Comparison of ENCODE assay signal across 11 mouse cellular contexts in the genomic region with DNA sequence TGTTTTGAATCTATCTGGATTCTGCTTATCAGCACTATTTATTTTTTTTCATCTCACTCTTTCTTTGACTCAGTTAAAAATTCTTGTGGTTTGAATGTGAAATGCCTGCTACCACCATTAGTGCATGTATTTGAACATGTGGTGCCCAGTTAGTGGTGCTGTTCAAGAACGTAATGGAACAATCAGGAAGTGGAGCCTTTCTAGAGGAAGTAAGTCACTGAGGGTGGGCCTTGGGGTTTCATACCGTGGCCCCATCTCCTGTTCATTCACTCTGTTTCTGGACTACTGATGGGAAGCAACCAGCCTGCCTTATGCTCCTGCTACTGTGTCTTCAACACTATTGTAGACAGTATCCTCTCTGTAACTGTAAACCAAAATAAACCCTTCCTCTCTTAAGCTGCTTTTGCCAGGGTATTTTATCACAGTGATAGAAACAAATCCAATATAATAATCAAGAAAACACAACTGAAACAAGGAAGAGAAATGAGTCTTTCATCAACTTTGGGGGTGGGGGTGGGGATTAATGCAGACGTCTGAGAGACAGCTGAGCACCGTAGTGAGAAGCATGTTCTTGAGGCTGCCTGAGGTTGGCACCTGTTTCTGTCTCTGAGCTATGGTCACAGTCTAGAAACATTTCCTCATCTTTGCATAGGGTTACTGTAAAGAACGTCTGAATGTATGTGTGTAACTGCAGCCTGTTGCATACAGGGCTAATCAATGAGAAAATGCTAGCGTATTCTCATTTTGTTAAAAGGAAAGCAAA.
"Had no signal": no experiment of that assay in that cellular context is flagged by ENCODE, and none has a peak within 500 bp of the region (broad histone marks: within the 10 kb centered on the region; RNA-seq: fewer than 3 reads in every experiment).

No protein-coding gene starts in this region.

- DNase-seq: kidney, adult 11 months; kidney, adult 9 months; kidney, postnatal 36 days; layer of hippocampus, adult 9-11 months; liver; lung, adult 18-20 months; lung, postnatal 4 days; right cerebral cortex, adult 18-20 months; right cerebral cortex, postnatal 4 days; spleen, adult 18-20 months had no signal

- ATAC-seq: midbrain, embryonic 16.5 days had no signal
